Mouse (Mus musculus) neural tube, embryonic 15.5 days (tissue): ENCODE data around the gene Coch. TPM values are rescaled to one million over a fixed set of nuclear protein-coding genes. Genes with fewer than 3 reads are reported as not detected.
"Not testable (repeated sequence)": the region's sequence is repeated elsewhere in the genome, so short reads cannot be mapped to it uniquely, and the experiment has no call there.

Experiments used
- ATAC-seq: fragments of 200-750 bp; cut with Nextera tagmentation; 2 replicates; pipeline ENCODE4 v1.8.0; 2017; ENCODE audit warnings: mild to moderate bottlenecking, moderate TSS enrichment, moderate library complexity; ENCODE audit not compliant: low FRiP score
- H3K27ac ChIP-seq: fragments of 300-500 bp; sonication (generic); replicated peaks from 2 replicates; pipeline ENCODE4 v1.5.1; 2015; ENCODE audit warnings: mild to moderate bottlenecking, inconsistent platforms
- H3K27me3 ChIP-seq: fragments of 300-500 bp; sonication (generic); replicated peaks from 2 replicates; pipeline ENCODE4 v1.6.1; 2015; ENCODE audit warnings: inconsistent platforms
- H3K36me3 ChIP-seq: fragments of 300-500 bp; sonication (generic); 2 replicates; pipeline ENCODE4 v1.6.1; 2015; ENCODE audit warnings: inconsistent platforms
- H3K4me1 ChIP-seq: fragments of 300-500 bp; sonication (generic); 2 replicates; pipeline ENCODE4 v1.6.1; 2015; ENCODE audit warnings: inconsistent platforms
- H3K4me2 ChIP-seq: fragments of 300-500 bp; sonication (generic); 2 replicates; pipeline ENCODE4 v1.6.1; 2015; ENCODE audit warnings: inconsistent platforms, mild to moderate bottlenecking, moderate library complexity
- H3K4me3 ChIP-seq: fragments of 300-500 bp; sonication (generic); replicated peaks from 2 replicates; pipeline ENCODE4 v1.5.1; 2015; ENCODE audit warnings: mild to moderate bottlenecking, inconsistent platforms
- H3K9ac ChIP-seq: fragments of 300-500 bp; sonication (generic); replicated peaks from 2 replicates; pipeline ENCODE4 v1.6.1; 2015; ENCODE audit warnings: mild to moderate bottlenecking, inconsistent platforms
- H3K9me3 ChIP-seq: fragments of 300-500 bp; sonication (generic); replicated peaks from 2 replicates; pipeline ENCODE4 v1.6.1; 2016; ENCODE audit warnings: inconsistent platforms
- WGBS: fragments of 180-500 bp; shearing (Covaris S2); methylation state at CpG from one replicate; pipeline ENCODE4 v1.1.7; 2015; ENCODE audit warnings: mixed read lengths; 5-methylcytosine and 5-hydroxymethylcytosine counted together
- polyA plus RNA-seq: library from polyadenylated mRNA; unstranded; fragments of >200 nt; fragmentation: Nextera tagmentation; extraction: Ambion mirVana; gene quantifications from 2 replicates; pipeline ENCODE4 v1.2.1, GENCODE M21; 2015

Coch gene
- 13.0 and 16.5 TPM in 2 replicates for polyA plus RNA-seq

DNA sequence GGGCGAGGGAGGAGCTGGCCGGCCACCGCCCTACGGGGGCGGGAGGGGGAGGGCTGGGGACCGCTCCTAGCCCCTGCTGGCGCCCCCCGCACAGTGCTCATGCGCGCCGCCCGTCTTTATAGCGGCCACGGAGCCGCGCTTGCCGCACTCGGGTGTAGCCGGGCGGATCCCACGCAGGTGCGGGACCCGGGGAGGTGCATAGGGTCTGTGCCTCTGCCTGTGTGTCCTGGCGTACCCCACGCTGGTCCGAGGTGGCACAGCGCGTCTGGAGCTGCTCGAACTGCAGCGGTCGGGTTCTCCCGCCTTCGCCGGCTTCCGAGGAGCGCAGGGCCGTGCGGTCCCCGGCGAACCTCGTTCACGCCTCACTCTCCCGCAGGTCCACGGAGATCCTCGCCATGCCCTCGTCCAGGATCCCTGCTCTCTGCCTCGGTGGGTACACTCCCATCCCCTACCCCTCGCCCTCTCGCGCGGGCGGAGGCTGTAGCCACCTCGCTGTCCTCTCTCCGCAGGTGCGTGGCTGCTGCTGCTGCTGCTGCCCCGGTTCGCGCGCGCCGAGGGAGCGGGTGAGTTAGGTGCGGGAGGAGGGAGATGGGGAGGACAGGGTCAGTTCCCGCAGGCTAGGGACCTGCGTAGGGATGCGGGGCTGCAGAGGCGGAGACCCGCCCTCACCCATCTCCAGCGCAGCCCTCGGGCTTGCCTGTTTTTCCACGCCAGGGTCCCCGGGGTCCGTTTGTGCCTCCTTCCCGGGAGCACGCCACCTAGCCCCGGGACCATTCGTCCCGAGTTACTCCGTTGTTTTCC lies at the start of gene Coch:
Coch (plus strand) TSS at position 113 of the 801 bp plus-strand sequence.
- Histone ChIP-seq H3K9me3 (no peaks in the 10 kb centered on the region), H3K4me1 (peaks cover 21% of the 10 kb centered on the region), H3K9ac (peak within 1 kb of the TSS; percentile 65), H3K4me3 (peak within 1 kb of the TSS; percentile 82), H3K27ac (no peak within 1 kb of the TSS), H3K27me3 (peaks cover 26% of the 10 kb centered on the region), H3K4me2 (peak within 1 kb of the TSS; percentile 99), H3K36me3 (no peaks in the 10 kb centered on the region)
- WGBS, result under 1% methylated on average over 76 of the region's 79 CpGs
- ATAC-seq, result peak; percentile 92

DNA sequence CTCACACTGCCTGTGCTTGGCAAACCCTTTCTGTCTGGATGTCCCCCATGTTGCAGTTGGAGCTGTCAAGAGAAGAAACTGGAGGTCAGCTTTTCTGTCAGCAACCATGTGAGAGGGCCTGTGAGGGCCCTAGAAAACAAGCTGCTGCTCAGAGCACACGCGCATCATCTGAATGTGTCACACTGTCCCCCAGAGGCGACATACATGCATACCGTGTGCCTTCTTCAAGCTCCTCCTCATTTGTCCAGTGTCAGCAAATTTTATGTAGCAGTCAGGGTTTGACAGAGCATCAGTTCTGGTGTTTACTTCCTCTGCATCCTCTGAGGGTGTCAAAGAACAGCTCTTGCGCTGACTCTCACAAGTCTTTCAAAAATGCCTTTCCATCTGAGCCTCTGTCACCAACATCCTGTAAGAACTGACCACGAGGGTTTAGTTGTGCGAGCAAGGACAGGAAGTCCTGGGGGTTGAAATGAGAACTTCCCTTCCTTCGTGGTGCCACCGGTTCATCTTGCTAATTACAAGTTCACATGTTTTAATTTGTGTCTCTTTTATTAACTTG lies 49.7 kb upstream of the Coch start:
- WGBS, result 84% methylated on average over 9 of the region's 9 CpGs
- H3K4me2 ChIP-seq, result no peak overlapping the region

DNA sequence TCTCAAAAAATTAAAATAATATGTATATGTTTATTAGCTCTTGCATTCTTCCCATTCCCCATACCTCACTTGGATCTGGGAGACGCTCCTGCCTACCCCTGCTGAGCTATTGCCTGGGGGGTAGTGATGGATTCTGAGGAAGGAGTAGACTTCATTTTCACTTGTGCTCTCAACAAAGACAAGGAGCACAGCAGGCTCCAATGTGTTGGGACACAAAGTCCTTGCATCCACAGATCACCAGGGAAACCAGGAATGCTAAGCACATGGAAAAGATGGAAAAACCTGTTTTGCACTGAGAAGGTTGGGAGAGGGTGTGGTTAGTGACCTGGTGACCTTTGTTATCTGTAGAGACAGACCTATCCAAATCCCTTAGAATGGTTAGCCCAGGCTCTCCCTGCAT lies 38.1 kb upstream of the Coch start:
- Histone ChIP-seq H3K9me3 (no peaks in the 10 kb centered on the region), H3K27ac (no peak overlapping the region), H3K27me3 (no peaks in the 10 kb centered on the region), H3K9ac (no peak overlapping the region), H3K36me3 (no peaks in the 10 kb centered on the region), H3K4me3 (no peak overlapping the region), H3K4me1 (no peaks in the 10 kb centered on the region), H3K4me2 (no peak overlapping the region)
- WGBS, result 78% methylated on average over 1 of the region's 1 CpGs
- ATAC-seq, result no peak

More for the DNA sequence above, 49.7 kb upstream of the Coch start:
- Histone ChIP-seq H3K9ac (no peak overlapping the region), H3K27ac (no peak overlapping the region), H3K4me3 (no peak overlapping the region), H3K27me3 (no peaks in the 10 kb centered on the region), H3K9me3 (no peaks in the 10 kb centered on the region), H3K36me3 (no peaks in the 10 kb centered on the region), H3K4me1 (no peaks in the 10 kb centered on the region)
- no peak for ATAC-seq

DNA sequence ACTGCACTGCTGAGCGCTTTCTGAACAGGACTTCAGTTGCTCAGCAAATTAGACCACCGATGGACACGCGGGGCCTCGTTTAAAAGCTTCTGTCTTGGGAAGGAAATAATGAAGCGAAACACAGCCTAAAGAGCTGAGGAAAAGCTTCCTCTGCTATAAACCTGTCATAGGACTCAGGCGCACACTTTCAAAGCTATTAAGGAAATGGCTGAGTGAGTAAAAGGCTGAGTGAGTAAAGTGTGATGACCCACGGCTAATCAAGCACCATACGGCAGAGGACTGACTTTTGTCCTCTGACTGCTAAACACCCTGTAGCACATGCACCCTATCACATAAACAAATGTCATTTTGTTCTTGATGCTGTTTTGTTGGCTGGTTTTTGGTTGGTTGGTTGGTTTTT lies 31.7 kb upstream of the Coch start:
- 17% methylated on average over 9 of the region's 9 CpGs for WGBS
- Histone ChIP-seq H3K4me2 (no peak overlapping the region), H3K9me3 (no peaks in the 10 kb centered on the region), H3K27ac (no peak overlapping the region), H3K36me3 (no peaks in the 10 kb centered on the region), H3K27me3 (no peaks in the 10 kb centered on the region), H3K4me3 (no peak overlapping the region), H3K9ac (no peak overlapping the region), H3K4me1 (no peaks in the 10 kb centered on the region)
- no peak for ATAC-seq

DNA sequence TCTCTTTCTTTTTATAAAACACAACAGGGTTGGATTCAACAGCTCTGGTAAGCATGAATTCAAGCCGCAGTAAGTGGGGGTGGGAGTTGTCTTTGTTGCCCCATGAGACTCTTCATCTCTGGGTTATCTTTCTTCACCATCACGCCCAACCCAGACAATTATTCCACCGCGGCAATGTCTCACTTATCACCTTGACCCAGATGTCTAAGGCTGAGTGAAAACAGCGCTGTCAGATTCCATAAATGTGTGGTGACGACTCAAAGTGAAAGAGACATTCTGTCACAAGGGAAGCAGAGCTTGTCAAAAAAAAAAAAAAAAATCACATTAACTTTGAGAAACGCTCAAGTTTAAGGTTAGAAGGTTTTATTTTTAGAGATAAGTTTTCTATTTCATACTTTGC lies 25.9 kb upstream of the Coch start:
- no peaks in the 10 kb centered on the region for H3K4me1 ChIP-seq
- H3K4me2 ChIP-seq, result no peak overlapping the region
- WGBS, result 87% methylated on average over 7 of the region's 7 CpGs
- H3K36me3 ChIP-seq, result no peaks in the 10 kb centered on the region
- no peaks in the 10 kb centered on the region for H3K9me3 ChIP-seq
- no peak for ATAC-seq
- no peak overlapping the region for H3K27ac ChIP-seq
- no peaks in the 10 kb centered on the region for H3K27me3 ChIP-seq
- H3K4me3 ChIP-seq, result no peak overlapping the region
- H3K9ac ChIP-seq, result no peak overlapping the region

DNA sequence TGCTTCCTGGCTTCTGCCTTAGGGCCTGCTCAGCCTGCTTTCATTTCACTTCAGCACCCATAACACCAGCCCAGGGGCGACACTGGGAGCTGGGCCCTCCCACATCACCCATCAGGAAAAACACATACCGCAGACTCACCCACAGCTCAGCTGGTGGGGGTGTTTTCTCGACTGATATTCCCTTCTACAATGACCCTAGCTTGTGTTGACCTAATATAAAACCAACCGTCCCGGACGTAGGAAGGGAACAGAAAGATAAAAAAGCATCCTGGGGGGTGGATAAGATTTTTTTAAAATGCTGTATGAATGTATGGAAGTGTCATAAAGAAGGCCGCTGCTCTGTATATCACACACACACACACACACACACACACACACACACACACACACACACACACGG lies 23.7 kb upstream of the Coch start:
- H3K27me3 ChIP-seq, result no peaks in the 10 kb centered on the region
- 85% methylated on average over 8 of the region's 8 CpGs for WGBS

DNA sequence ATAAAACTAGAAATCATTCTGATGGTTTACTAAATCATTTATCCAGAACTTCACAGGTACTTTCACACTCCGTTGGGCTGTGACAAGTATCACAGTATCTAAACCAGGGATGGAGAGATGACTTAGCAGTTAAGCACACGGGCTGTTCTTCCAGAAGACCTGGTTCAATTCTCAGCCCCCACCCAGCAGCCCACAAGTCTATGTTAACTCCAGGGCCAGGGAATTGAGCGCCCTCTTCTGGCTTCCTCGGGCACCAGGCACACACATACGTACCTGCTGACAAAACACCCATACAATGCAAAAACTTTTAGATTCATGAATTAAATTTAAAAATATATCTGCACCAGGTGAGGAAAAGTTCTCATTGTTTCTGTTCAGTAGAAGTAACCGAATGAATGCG lies 23.2 kb upstream of the Coch start:
- Histone ChIP-seq H3K27me3 (no peaks in the 10 kb centered on the region), H3K36me3 (no peaks in the 10 kb centered on the region), H3K9ac (no peak overlapping the region), H3K4me2 (no peak overlapping the region), H3K9me3 (no peaks in the 10 kb centered on the region), H3K4me3 (no peak overlapping the region), H3K27ac (no peak overlapping the region), H3K4me1 (no peaks in the 10 kb centered on the region)
- 71% methylated on average over 7 of the region's 7 CpGs for WGBS
- no peak; the same call in 1 of the 2 replicates for ATAC-seq

More for the DNA sequence above, 23.7 kb upstream of the Coch start:
- no peaks in the 10 kb centered on the region for H3K4me1 ChIP-seq
- no peaks in the 10 kb centered on the region for H3K9me3 ChIP-seq
- H3K27ac ChIP-seq, result no peak overlapping the region
- no peak overlapping the region for H3K4me2 ChIP-seq
- no peak overlapping the region for H3K4me3 ChIP-seq
- no peak for ATAC-seq
- H3K9ac ChIP-seq, result no peak overlapping the region
- H3K36me3 ChIP-seq, result no peaks in the 10 kb centered on the region

DNA sequence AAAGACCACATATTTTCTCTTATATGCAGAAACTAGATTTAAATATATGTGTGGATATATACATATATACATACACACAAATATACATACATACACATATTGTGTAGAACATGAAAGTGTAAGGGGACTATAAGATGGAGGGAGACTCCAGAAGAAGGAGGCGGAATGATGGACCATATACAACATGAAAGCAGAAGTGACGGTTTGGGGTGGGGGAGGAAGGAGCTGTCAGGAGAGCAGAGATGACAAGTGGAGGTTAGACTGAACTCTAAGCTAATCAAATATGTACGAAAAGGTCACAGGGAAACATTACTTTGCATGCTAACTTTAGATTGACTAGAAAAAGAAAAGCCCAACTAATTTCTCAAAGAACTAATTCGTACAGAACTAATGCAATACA lies 20.5 kb upstream of the Coch start:
- Histone ChIP-seq H3K27ac (no peak overlapping the region), H3K9me3 (no peaks in the 10 kb centered on the region), H3K36me3 (no peaks in the 10 kb centered on the region), H3K4me3 (no peak overlapping the region), H3K9ac (no peak overlapping the region), H3K27me3 (no peaks in the 10 kb centered on the region), H3K4me2 (no peak overlapping the region), H3K4me1 (no peaks in the 10 kb centered on the region)
- WGBS, result 89% methylated on average over 4 of the region's 4 CpGs
- ATAC-seq, result no peak

DNA sequence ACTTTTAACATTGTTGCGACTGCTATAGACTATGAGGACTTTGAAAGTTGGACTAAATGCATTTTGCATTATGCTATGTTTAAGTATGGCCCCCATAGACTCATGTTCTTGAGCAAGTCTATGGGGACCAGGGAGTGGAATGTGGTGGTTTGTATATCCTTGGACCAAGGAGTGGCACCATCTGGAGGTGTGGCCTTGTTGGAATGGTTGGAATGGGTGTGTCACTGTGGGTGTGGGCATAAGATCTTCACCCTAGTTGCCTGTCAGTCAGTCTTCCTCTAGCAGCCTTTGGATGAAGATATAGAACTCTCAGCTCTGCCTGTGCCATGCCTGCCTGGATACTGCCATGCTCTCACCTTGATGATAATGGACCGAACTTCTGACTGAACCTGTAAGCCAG lies 15.3 kb upstream of the Coch start:
- H3K27ac ChIP-seq, H3K9me3 ChIP-seq, H3K36me3 ChIP-seq, H3K27me3 ChIP-seq, H3K9ac ChIP-seq, ATAC-seq, H3K4me1 ChIP-seq, H3K4me2 ChIP-seq, H3K4me3 ChIP-seq: not testable (repeated sequence)
- 94% methylated on average over 2 of the region's 2 CpGs for WGBS

DNA sequence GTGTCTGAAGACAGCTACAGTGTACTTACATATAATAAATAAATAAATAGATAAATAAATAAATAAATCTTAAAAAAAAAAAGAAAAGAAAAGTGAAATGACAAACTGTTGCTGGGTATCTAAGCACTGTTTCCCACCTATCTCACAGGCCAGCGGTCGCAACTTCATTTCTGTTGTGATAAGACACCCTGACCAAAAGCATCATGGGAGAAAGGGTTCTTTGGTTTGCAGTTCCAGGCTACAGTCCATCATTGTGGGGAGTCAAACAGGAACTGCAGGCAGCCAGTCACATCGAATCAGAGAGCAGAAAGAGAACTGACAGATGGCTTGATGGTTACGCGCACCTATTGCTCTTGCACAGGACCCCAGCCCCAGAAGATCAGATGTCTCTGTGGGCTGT lies 3.9 kb upstream of the Coch start:
- Histone ChIP-seq H3K36me3 (no peaks in the 10 kb centered on the region), H3K9ac (no peak overlapping the region), H3K4me2 (no peak overlapping the region), H3K4me3 (no peak overlapping the region), H3K9me3 (peaks cover 4% of the 10 kb centered on the region; the same call in 1 of the 2 replicates), H3K27ac (no peak overlapping the region), H3K27me3 (peaks cover 13% of the 10 kb centered on the region), H3K4me1 (peaks cover 16% of the 10 kb centered on the region)
- 91% methylated on average over 5 of the region's 5 CpGs for WGBS
- ATAC-seq, result no peak

DNA sequence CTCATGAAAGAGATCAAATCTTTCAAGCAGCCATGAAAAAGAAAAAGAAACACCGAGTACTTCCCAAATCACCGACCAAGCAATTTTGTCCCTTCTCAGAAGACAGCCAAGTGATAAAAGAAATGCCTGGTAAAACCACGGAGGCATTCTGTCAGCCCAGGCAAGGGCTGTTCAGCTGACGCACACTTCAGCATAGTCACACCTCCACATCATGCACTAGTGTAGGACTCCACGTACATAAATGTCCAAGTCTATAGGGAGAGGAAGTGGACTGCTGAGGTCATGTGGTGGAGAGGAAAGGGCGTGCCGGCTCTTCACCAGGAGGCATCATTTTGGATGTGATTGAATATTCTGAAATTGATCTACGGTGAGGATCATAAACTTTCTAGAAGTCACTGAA lies 1.2 kb upstream of the Coch start:
- Histone ChIP-seq H3K36me3 (no peaks in the 10 kb centered on the region), H3K27me3 (peaks cover 26% of the 10 kb centered on the region)
- WGBS, result 67% methylated on average over 8 of the region's 8 CpGs

DNA sequence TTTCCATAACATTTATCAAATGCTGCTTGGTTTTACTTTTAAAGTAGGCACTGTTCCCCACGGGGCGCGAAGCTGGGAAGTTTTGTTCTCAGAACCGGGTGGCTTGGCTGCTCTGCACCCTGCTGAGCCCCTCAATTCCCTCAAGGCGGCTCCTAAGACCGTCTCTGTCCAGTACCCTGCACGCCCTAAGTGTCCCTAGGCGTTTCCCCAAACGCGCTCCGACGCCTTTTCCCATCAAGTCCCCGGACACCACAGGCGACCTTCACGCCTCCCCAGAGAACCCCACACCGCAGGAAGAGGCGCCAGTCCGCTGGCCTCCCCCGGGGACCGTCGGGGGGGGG lies 283 bp upstream of the Coch start:
- Histone ChIP-seq H3K27me3 (peaks cover 26% of the 10 kb centered on the region), H3K4me3 (peak overlapping the region; percentile 82), H3K9me3 (no peaks in the 10 kb centered on the region), H3K36me3 (no peaks in the 10 kb centered on the region), H3K4me2 (peak overlapping the region; percentile 99), H3K27ac (no peak overlapping the region), H3K9ac (peak overlapping the region; percentile 65), H3K4me1 (peaks cover 21% of the 10 kb centered on the region)
- peak; percentile 60 for ATAC-seq
- WGBS, result 2% methylated on average over 15 of the region's 21 CpGs

More for the DNA sequence above, 1.2 kb upstream of the Coch start:
- Histone ChIP-seq H3K9me3 (no peaks in the 10 kb centered on the region), H3K4me2 (no peak overlapping the region), H3K4me1 (peaks cover 21% of the 10 kb centered on the region), H3K4me3 (no peak overlapping the region), H3K27ac (no peak overlapping the region), H3K9ac (no peak overlapping the region)
- ATAC-seq, result no peak
